Mouse (Mus musculus) limb, embryonic 13.5 days (tissue): Measurements from ENCODE around the gene Ndufa5. TPM values are rescaled to one million over a fixed set of nuclear protein-coding genes. Genes with fewer than 3 reads are reported as not detected.

Experiments
- ATAC-seq: fragments of 200-750 bp; cut with Nextera tagmentation; 2 replicates; pipeline ENCODE4 v1.8.0; 2017; ENCODE audit warnings: low read depth, moderate number of reproducible peaks, moderate TSS enrichment; ENCODE audit not compliant: low FRiP score
- H3K27ac ChIP-seq: fragments of 300-500 bp; sonication (generic); 2 replicates; pipeline ENCODE4 v1.5.1; 2015; ENCODE audit warnings: inconsistent platforms, mild to moderate bottlenecking, moderate library complexity
- H3K27me3 ChIP-seq: fragments of 300-500 bp; sonication (generic); 2 replicates; pipeline ENCODE4 v1.6.1; 2015; ENCODE audit warnings: mild to moderate bottlenecking, inconsistent platforms
- H3K36me3 ChIP-seq: fragments of 300-500 bp; sonication (generic); 2 replicates; pipeline ENCODE4 v1.6.1; 2015; ENCODE audit warnings: inconsistent platforms, mild to moderate bottlenecking, moderate library complexity
- H3K4me1 ChIP-seq: fragments of 300-500 bp; sonication (generic); 2 replicates; pipeline ENCODE4 v1.6.1; 2015; ENCODE audit warnings: inconsistent platforms
- H3K4me2 ChIP-seq: fragments of 300-500 bp; sonication (generic); replicated peaks from 2 replicates; pipeline ENCODE4 v1.6.1; 2015; ENCODE audit warnings: inconsistent platforms, mild to moderate bottlenecking, moderate library complexity
- H3K4me3 ChIP-seq: fragments of 300-500 bp; sonication (generic); 2 replicates; pipeline ENCODE4 v1.5.1; 2015; ENCODE audit warnings: moderate library complexity, mild to moderate bottlenecking, inconsistent platforms
- H3K9ac ChIP-seq: fragments of 300-500 bp; sonication (generic); 2 replicates; pipeline ENCODE4 v1.6.1; 2015; ENCODE audit warnings: mild to moderate bottlenecking, inconsistent platforms
- H3K9me3 ChIP-seq: fragments of 300-500 bp; sonication (generic); 2 replicates; pipeline ENCODE4 v1.6.1; 2016; ENCODE audit warnings: inconsistent platforms
- WGBS: fragments of 180-500 bp; shearing (Covaris S2); methylation state at CpG from one replicate; pipeline ENCODE4 v1.1.7; 2015; 5-methylcytosine and 5-hydroxymethylcytosine counted together
- polyA plus RNA-seq: library from polyadenylated mRNA; unstranded; fragments of >200 nt; fragmentation: Nextera tagmentation; extraction: Ambion mirVana; gene quantifications from 2 replicates; pipeline ENCODE4 v1.2.1, GENCODE M21; 2015

Ndufa5 gene
- polyA plus RNA-seq, 1 experiment from 2014 or later, result 353 TPM

DNA sequence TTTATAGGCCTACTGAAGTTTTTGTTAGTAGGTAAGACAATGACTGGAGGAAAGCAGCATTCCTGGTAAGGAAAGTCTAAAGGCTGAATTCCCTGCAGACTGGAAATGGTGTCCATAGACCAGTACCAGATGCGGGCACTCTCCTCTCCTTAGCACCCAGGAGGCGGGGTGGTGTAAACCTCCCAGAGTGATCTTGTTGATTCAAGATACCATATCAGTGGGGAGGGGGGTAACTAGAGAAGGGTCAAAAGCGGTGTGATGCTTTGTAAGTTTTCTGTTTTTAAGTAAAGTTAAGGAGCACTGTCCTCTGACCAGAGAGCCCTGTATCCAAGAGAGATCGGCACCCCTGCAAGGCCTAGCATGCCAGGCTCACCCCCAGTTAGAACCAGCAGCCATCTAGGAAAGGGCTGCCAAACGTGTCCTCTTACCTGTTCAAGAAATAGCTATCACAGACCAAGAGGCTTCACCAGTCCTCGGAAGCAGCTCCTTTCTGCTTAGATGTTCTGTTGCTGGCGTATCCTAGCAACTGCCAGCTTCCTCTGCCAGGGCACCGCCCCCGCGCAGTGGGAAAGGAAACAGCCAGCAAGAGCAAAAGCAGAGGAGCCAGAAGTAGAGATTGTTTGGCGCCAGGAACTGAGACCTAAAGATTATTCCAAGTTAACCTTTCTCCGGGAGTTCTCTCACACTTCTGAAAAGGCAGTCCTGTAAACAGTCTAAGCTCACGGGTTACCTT lies 13.1 kb downstream of the Ndufa5 start, which contains the start of gene Iqub:
Iqub (minus strand) TSS at position 516 of the 733 bp plus-strand sequence.
- H3K36me3 ChIP-seq, result peaks cover 13% of the 10 kb centered on the region
- H3K4me2 ChIP-seq, result peak within 1 kb of the TSS; percentile 17
- no peak within 1 kb of the TSS for H3K27ac ChIP-seq
- H3K9me3 ChIP-seq, result no peaks in the 10 kb centered on the region
- peak within 1 kb of the TSS; percentile 20 for H3K9ac ChIP-seq
- H3K27me3 ChIP-seq, result no peaks in the 10 kb centered on the region
- H3K4me1 ChIP-seq, result peaks cover 5% of the 10 kb centered on the region; the same call in 1 of the 2 replicates
- 26% methylated on average over 13 of the region's 13 CpGs for WGBS
- H3K4me3 ChIP-seq, result no peak within 1 kb of the TSS
- ATAC-seq, result peak; percentile 64

DNA sequence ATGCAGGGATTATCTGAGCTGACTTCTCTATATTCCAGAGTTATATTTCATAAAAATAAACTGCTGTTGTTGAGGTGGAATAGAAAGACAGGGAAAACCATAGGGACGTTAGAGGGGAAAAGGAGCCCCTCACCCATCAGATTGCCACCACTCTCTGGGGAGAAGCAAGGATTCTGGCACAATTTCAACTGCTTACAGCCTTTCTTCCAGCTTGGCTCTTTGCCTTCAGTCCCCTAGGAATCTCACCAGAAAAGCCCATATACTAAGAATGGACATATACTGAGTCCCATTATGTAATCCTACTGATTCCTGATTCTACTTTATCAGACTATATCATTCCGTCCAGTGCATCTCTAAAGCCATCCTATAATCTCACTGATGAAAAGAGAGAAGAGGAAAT lies 23.7 kb downstream of the Ndufa5 start:
- Histone ChIP-seq H3K9ac (no peak overlapping the region), H3K4me3 (no peak overlapping the region), H3K36me3 (no peaks in the 10 kb centered on the region), H3K4me2 (no peak overlapping the region), H3K27ac (no peak overlapping the region), H3K4me1 (no peaks in the 10 kb centered on the region), H3K9me3 (no peaks in the 10 kb centered on the region), H3K27me3 (no peaks in the 10 kb centered on the region)
- no peak for ATAC-seq
- WGBS, result 68% methylated on average over 2 of the region's 2 CpGs

DNA sequence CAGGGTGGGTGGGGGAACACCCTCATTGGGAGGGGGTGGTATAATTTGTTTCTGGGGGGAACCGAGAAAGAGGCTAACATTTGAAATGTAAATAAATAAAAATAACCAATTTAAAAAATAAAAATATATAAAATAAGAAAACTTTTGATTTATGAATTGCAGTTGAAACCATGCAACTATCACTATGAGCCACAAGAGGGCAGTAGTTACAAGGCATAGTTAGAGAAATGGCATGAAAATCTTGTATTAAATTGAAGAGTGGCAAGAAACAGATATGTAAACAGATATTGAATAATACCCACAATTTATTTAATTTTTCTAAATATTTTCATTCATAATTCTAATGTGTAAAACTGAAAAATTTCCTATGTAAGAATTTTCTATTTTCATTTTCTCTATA lies 37.5 kb downstream of the Ndufa5 start:
- Histone ChIP-seq H3K9ac (no peak overlapping the region), H3K9me3 (no peaks in the 10 kb centered on the region), H3K27ac (no peak overlapping the region), H3K36me3 (no peaks in the 10 kb centered on the region), H3K4me3 (no peak overlapping the region), H3K4me2 (no peak overlapping the region), H3K4me1 (no peaks in the 10 kb centered on the region), H3K27me3 (no peaks in the 10 kb centered on the region)
- WGBS, result 19% methylated on average over 1 of the region's 1 CpGs
- no peak for ATAC-seq

DNA sequence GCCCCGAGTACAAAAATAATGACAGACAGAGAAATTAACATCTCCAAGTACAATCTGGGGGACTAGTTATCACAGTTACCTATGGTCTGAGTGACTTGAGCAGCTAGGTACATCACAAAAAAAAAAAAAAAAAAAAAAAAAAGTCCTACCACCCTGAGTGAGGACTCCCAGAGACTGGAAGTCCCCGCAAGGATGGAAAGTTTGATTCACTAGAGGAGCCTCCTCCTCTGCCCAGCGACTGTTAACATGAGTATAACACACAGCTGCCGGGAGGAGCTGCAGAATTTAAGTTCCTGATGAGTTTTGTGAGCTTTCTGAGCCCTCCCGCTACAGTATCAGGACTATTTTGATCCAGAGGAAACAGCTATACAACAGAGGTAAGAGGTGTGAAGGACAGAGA lies 41.3 kb downstream of the Ndufa5 start:
- Histone ChIP-seq H3K4me2 (no peak overlapping the region), H3K9ac (no peak overlapping the region), H3K4me3 (no peak overlapping the region), H3K36me3 (no peaks in the 10 kb centered on the region), H3K9me3 (no peaks in the 10 kb centered on the region), H3K27me3 (no peaks in the 10 kb centered on the region), H3K27ac (no peak overlapping the region), H3K4me1 (no peaks in the 10 kb centered on the region)
- ATAC-seq, result no peak
- 74% methylated on average over 5 of the region's 5 CpGs for WGBS

DNA sequence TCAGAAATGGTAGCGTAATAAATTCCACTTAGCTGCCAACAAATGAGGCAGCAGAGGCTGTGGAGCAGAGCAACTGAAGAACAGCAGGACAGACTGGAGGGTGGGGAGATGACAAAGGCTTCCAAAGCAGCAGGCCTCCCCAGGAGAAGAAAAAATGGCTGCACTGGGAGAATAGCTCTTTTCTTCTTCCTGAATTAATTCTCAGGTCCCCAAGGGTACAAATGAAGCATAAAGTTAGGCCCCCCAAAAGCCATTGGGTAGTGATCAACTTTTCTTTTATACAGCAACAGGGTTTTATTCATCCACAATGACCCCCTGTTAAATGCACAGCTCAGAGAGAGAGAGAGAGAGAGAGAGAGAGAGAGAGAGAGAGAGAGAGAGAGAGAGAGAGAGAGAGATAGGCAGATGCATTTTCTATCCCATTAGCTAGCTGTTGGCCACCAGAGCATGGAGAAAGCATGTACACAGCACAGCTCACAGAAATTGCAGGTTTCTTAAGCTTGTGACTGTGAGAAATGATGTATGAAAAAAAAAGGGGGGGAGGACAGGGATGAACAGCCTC lies 57.2 kb downstream of the Ndufa5 start:
- 65% methylated on average over 1 of the region's 1 CpGs for WGBS
- Histone ChIP-seq H3K36me3 (no peaks in the 10 kb centered on the region), H3K4me1 (no peaks in the 10 kb centered on the region), H3K27me3 (no peaks in the 10 kb centered on the region), H3K4me2 (no peak overlapping the region), H3K9ac (no peak overlapping the region), H3K4me3 (no peak overlapping the region), H3K9me3 (no peaks in the 10 kb centered on the region), H3K27ac (no peak overlapping the region)
- ATAC-seq, result no peak

DNA sequence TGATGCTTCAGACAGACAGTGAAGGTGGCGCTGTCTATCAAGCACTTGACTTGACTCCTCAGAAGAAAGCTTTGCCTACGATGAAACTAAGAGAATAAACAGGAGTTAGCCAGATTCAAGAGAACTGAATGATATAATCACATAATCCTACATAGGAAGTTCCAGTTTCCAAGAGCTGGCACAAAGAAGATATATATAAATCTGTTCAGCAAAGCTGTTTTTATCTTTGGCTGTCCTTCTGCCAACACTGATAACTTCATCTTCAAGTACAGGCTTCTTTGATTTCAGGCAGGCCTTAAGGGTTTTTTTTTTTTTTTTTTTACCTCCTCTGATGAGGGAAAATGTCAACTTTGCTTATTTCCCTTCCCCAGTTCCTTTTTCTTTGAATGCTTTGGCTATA lies 57.7 kb downstream of the Ndufa5 start:
- no peak overlapping the region for H3K4me2 ChIP-seq
- no peaks in the 10 kb centered on the region for H3K4me1 ChIP-seq
- no peak for ATAC-seq
- H3K36me3 ChIP-seq, result no peaks in the 10 kb centered on the region
- 89% methylated on average over 2 of the region's 2 CpGs for WGBS
- H3K9me3 ChIP-seq, result no peaks in the 10 kb centered on the region
- no peak overlapping the region for H3K9ac ChIP-seq
- H3K27me3 ChIP-seq, result no peaks in the 10 kb centered on the region
- H3K27ac ChIP-seq, result no peak overlapping the region
- H3K4me3 ChIP-seq, result no peak overlapping the region

Other genes starting within 250 kb of the Ndufa5 start
- 0.04 and 0.06 TPM in 2 replicates for gene Iqub, start 12.9 kb downstream of the Ndufa5 start, polyA plus RNA-seq
- gene Asb15, start 131 bp upstream of the Ndufa5 start, polyA plus RNA-seq, result not detected in 2 replicates
- gene Lmod2, start 69.7 kb upstream of the Ndufa5 start, polyA plus RNA-seq, result 0.74 and 1.0 TPM in 2 replicates
- gene Wasl, start 137.0 kb upstream of the Ndufa5 start, polyA plus RNA-seq, result 71.1 and 78.2 TPM in 2 replicates
- gene Hyal6, start 205.2 kb upstream of the Ndufa5 start, polyA plus RNA-seq, result not detected in 2 replicates
- gene Hyal4, start 220.3 kb upstream of the Ndufa5 start, polyA plus RNA-seq, result not detected in 2 replicates